10 mouse cellular contexts compared by ENCODE assay signal in the genomic region with DNA sequence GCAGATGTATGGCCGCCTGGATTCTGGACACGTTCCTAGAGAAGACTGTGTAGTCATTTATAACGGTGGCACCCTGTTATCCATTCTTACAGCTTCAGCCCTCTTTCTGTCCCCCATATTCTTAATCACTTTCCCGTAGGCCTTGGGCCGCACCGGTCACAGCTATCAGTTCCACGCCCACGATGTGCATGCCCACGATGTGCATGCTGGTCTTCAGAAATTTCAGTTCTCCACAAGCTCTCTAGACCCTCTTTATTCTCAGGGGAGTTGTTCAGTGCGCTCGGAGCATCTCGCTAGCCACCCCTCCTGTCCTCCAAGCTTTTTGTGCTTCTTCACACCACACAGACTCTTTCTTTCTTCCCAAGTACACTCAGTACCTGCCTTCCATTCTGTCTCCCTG.
DNase-seq lines count a peak whose midpoint lies in the region; ATAC-seq and TF ChIP-seq lines count a peak whose summit lies in the region.
"Had no signal": no experiment of that assay in that cellular context is flagged by ENCODE, and none has a peak within 500 bp of the region (broad histone marks: within the 10 kb centered on the region; RNA-seq: fewer than 3 reads in every experiment).

No protein-coding gene starts in this region.

- peaks cover 3% of the 10 kb centered on the region; the same call in 1 of the 2 replicates for H3K4me1 ChIP-seq in intestine, embryonic 14.5 days (replicated peaks; ENCODE audit: control insufficient read depth, insufficient read depth, low read length)
- no peaks in the 10 kb centered on the region for H3K4me1 ChIP-seq in intestine, postnatal 0 days (replicated peaks; ENCODE audit: control insufficient read depth, insufficient read depth, low read length)
- H3K4me1 ChIP-seq in midbrain, embryonic 13.5 days (replicated peaks) = peaks cover 46% of the 10 kb centered on the region
- peaks cover 9% of the 10 kb centered on the region for H3K4me1 ChIP-seq in midbrain, embryonic 16.5 days (ENCODE audit: control insufficient read depth, insufficient read depth, low read length)
- 0 out of 2 replicates have a peak, but pooled peaks cover 2% of the 10 kb centered on the region for H3K4me1 ChIP-seq in intestine, embryonic 15.5 days (replicated peaks)

- no peak for TF ChIP-seq CTCF in intestine, postnatal 0 days (IDR thresholded peaks at IDR 0.05; ENCODE audit: low read depth)

- no peaks in the 10 kb centered on the region for H3K9me3 ChIP-seq in intestine, embryonic 14.5 days (ENCODE audit: control insufficient read depth, low read length)
- H3K9me3 ChIP-seq in intestine, postnatal 0 days (ENCODE audit: control insufficient read depth) = no peaks in the 10 kb centered on the region
- no peaks in the 10 kb centered on the region for H3K9me3 ChIP-seq in midbrain, embryonic 13.5 days
- H3K9me3 ChIP-seq in midbrain, embryonic 16.5 days (replicated peaks; ENCODE audit: control insufficient read depth, low read length, poor library complexity, severe bottlenecking) = no peaks in the 10 kb centered on the region
- no peaks in the 10 kb centered on the region for H3K9me3 ChIP-seq in intestine, embryonic 15.5 days
- H3K9me3 ChIP-seq: liver, embryonic 15.5 days had no signal

- no peak overlapping the region for H3K27ac ChIP-seq in intestine, embryonic 14.5 days (ENCODE audit: low read depth)
- no peak overlapping the region for H3K27ac ChIP-seq in intestine, postnatal 0 days (ENCODE audit: low read depth, low read length)
- peak overlapping the region; percentile 21; the same call in 1 of the 2 replicates for H3K27ac ChIP-seq in midbrain, embryonic 13.5 days
- H3K27ac ChIP-seq in midbrain, embryonic 16.5 days (ENCODE audit: low read length) = no peak overlapping the region
- H3K27ac ChIP-seq in intestine, embryonic 15.5 days = no peak overlapping the region
- H3K27ac ChIP-seq: liver, embryonic 15.5 days had no signal

- H3K4me3 ChIP-seq in intestine, embryonic 14.5 days (ENCODE audit: low read depth, low read length) = no peak overlapping the region
- H3K4me3 ChIP-seq in intestine, postnatal 0 days (ENCODE audit: low read depth, low read length) = no peak overlapping the region
- no peak overlapping the region for H3K4me3 ChIP-seq in midbrain, embryonic 13.5 days (replicated peaks)
- H3K4me3 ChIP-seq in midbrain, embryonic 16.5 days (ENCODE audit: low read depth, low read length) = no peak overlapping the region
- no peak overlapping the region for H3K4me3 ChIP-seq in intestine, embryonic 15.5 days (replicated peaks)
- H3K4me3 ChIP-seq: liver, embryonic 15.5 days had no signal

- no peaks in the 10 kb centered on the region for H3K27me3 ChIP-seq in intestine, embryonic 14.5 days (replicated peaks; ENCODE audit: control insufficient read depth, insufficient read depth, low read length)
- no peaks in the 10 kb centered on the region for H3K27me3 ChIP-seq in intestine, postnatal 0 days (replicated peaks; ENCODE audit: control insufficient read depth, insufficient read depth, low read length)
- H3K27me3 ChIP-seq in midbrain, embryonic 13.5 days = 0 out of 2 replicates have a peak, but pooled peaks cover 3% of the 10 kb centered on the region
- H3K27me3 ChIP-seq in midbrain, embryonic 16.5 days (ENCODE audit: control insufficient read depth, insufficient read depth, low read depth, low read length) = no peaks in the 10 kb centered on the region
- no peaks in the 10 kb centered on the region for H3K27me3 ChIP-seq in intestine, embryonic 15.5 days (replicated peaks)
- H3K27me3 ChIP-seq: liver, embryonic 15.5 days had no signal

- peak overlapping the region; percentile 34 for H3K4me2 ChIP-seq in intestine, embryonic 14.5 days (ENCODE audit: low read length)
- H3K4me2 ChIP-seq in intestine, postnatal 0 days (replicated peaks; ENCODE audit: low read depth) = no peak overlapping the region
- no peak overlapping the region for H3K4me2 ChIP-seq in midbrain, embryonic 13.5 days (replicated peaks)
- H3K4me2 ChIP-seq in midbrain, embryonic 16.5 days (ENCODE audit: low read length) = no peak overlapping the region
- peak overlapping the region; percentile 44; the same call in 1 of the 2 replicates for H3K4me2 ChIP-seq in intestine, embryonic 15.5 days (replicated peaks)
- H3K4me2 ChIP-seq: liver, embryonic 15.5 days had no signal

- H3K9ac ChIP-seq in intestine, embryonic 14.5 days (ENCODE audit: low read length) = no peak overlapping the region
- H3K9ac ChIP-seq in intestine, postnatal 0 days (ENCODE audit: low read depth, low read length) = no peak overlapping the region
- no peak overlapping the region for H3K9ac ChIP-seq in midbrain, embryonic 13.5 days (replicated peaks)
- no peak overlapping the region for H3K9ac ChIP-seq in midbrain, embryonic 16.5 days (ENCODE audit: low read depth, low read length)
- no peak overlapping the region for H3K9ac ChIP-seq in intestine, embryonic 15.5 days
- H3K9ac ChIP-seq: forebrain, postnatal 0 days; liver, embryonic 15.5 days had no signal

- no peak for ATAC-seq in intestine, embryonic 14.5 days (replicated peaks; ENCODE audit: low FRiP score, low TSS enrichment, low read depth)
- ATAC-seq in intestine, postnatal 0 days = no peak
- no peak for ATAC-seq in midbrain, embryonic 13.5 days
- no peak for ATAC-seq in midbrain, embryonic 16.5 days
- no peak for ATAC-seq in intestine, embryonic 15.5 days
- ATAC-seq: forebrain, postnatal 0 days had no signal

- H3K36me3 ChIP-seq in intestine, embryonic 14.5 days (ENCODE audit: control insufficient read depth, insufficient read depth, low read length) = no peaks in the 10 kb centered on the region
- H3K36me3 ChIP-seq in intestine, postnatal 0 days (ENCODE audit: control insufficient read depth, insufficient read depth) = no peaks in the 10 kb centered on the region
- no peaks in the 10 kb centered on the region for H3K36me3 ChIP-seq in midbrain, embryonic 13.5 days
- no peaks in the 10 kb centered on the region for H3K36me3 ChIP-seq in midbrain, embryonic 16.5 days (ENCODE audit: control insufficient read depth, insufficient read depth, low read length)
- H3K36me3 ChIP-seq in intestine, embryonic 15.5 days = no peaks in the 10 kb centered on the region
- H3K36me3 ChIP-seq: liver, embryonic 15.5 days had no signal

- DNase-seq in intestine, embryonic 14.5 days (ENCODE audit: low spot score) = no peak
- DNase-seq in embryo, embryonic 10.5 days (ENCODE audit: low spot score) = no peak
- no peak for DNase-seq in right cerebral cortex, postnatal 14 days
- DNase-seq: forebrain, postnatal 0 days; layer of hippocampus, postnatal 36 days had no signal

- 72% methylated on average over 12 of the region's 12 CpGs for WGBS in intestine, embryonic 14.5 days
- WGBS in intestine, postnatal 0 days = 69% methylated on average over 12 of the region's 12 CpGs
- WGBS in midbrain, embryonic 13.5 days = 80% methylated on average over 12 of the region's 12 CpGs
- 85% methylated on average over 12 of the region's 12 CpGs for WGBS in midbrain, embryonic 16.5 days
- 70% methylated on average over 12 of the region's 12 CpGs for WGBS in intestine, embryonic 15.5 days

Comparison
In these comparisons a context has a peak if more than half of its experiments do, and no peak if none do; other contexts are left out.
1. H3K4me2 ChIP-seq: peak in intestine, embryonic 14.5 days (single experiment) and intestine, embryonic 15.5 days (single experiment); none in intestine, postnatal 0 days (single experiment), midbrain, embryonic 13.5 days (single experiment) and midbrain, embryonic 16.5 days (single experiment).